Mouse (Mus musculus) bone marrow macrophage, adult 2 months (primary cell): ENCODE measurements around the gene Ttc7.

Source experiments
- CTCF ChIP-seq: IDR thresholded peaks from 2 replicates; pipeline ENCODE4 v1.5.1; 2012; ENCODE audit warnings: low read depth, mild to moderate bottlenecking, low read length, moderate library complexity
- POLR2A ChIP-seq: IDR thresholded peaks from 2 replicates; pipeline ENCODE4 v1.6.1; 2012; ENCODE audit warnings: mild to moderate bottlenecking, low read depth, low read length, borderline replicate concordance

GRCm38 (mm10) chr17:87295738-87296137 lies 13.1 kb downstream of the Ttc7 start:
- TF ChIP-seq CTCF (no peak), POLR2A (no peak)
